Mouse (Mus musculus) limb, embryonic 14.5 days (tissue): Measurements from ENCODE around the gene Srsf4. TPM values are rescaled to one million over a fixed set of nuclear protein-coding genes. Genes with fewer than 3 reads are reported as not detected.

Source experiments
- ATAC-seq: fragments of 200-750 bp; cut with Nextera tagmentation; 2 replicates; pipeline ENCODE4 v1.8.0; 2017; ENCODE audit warnings: low read depth, moderate number of reproducible peaks, moderate TSS enrichment; ENCODE audit not compliant: low FRiP score
- DNase-seq: peaks from one replicate; pipeline ENCODE4 v3.0.0-alpha.2; 2015; ENCODE audit warnings: low spot score
- H3K27ac ChIP-seq: fragments of 300-500 bp; sonication (generic); replicated peaks from 2 replicates; pipeline ENCODE4 v1.5.1; 2014; ENCODE audit warnings: low read depth, mild to moderate bottlenecking, low read length, moderate library complexity, mixed read lengths
- H3K27me3 ChIP-seq: fragments of 300-500 bp; sonication (generic); 2 replicates; pipeline ENCODE4 v1.6.1; 2014; ENCODE audit warnings: low read length, mixed read lengths; ENCODE audit not compliant: control insufficient read depth, insufficient read depth
- H3K36me3 ChIP-seq: fragments of 300-500 bp; sonication (generic); 2 replicates; pipeline ENCODE4 v1.6.1; 2014; ENCODE audit warnings: mild to moderate bottlenecking, low read length, moderate library complexity, mixed read lengths; ENCODE audit not compliant: control insufficient read depth, insufficient read depth
- H3K4me1 ChIP-seq: fragments of 300-500 bp; sonication (generic); 2 replicates; pipeline ENCODE4 v1.6.1; 2014; ENCODE audit warnings: antibody characterized with exemption, low read length, mixed read lengths; ENCODE audit not compliant: control insufficient read depth, insufficient read depth
- H3K4me2 ChIP-seq: fragments of 300-500 bp; sonication (generic); replicated peaks from 2 replicates; pipeline ENCODE4 v1.6.1; 2014; ENCODE audit warnings: low read depth, mild to moderate bottlenecking, low read length, moderate library complexity; ENCODE audit not compliant: severe bottlenecking
- H3K4me3 ChIP-seq: fragments of 300-500 bp; sonication (generic); replicated peaks from 2 replicates; pipeline ENCODE4 v1.5.1; 2014; ENCODE audit warnings: low read length
- H3K9ac ChIP-seq: fragments of 300-500 bp; sonication (generic); 2 replicates; pipeline ENCODE4 v1.6.1; 2014; ENCODE audit warnings: mild to moderate bottlenecking, low read depth, low read length, moderate library complexity; ENCODE audit not compliant: severe bottlenecking
- H3K9me3 ChIP-seq: fragments of 300-500 bp; sonication (generic); 2 replicates; pipeline ENCODE4 v1.6.1; 2016; ENCODE audit warnings: low read length; ENCODE audit not compliant: control insufficient read depth
- POLR2A ChIP-seq: fragments of 200-500 bp; IDR thresholded peaks from 2 replicates; pipeline ENCODE4 v1.8.0; 2012; ENCODE audit warnings: inconsistent platforms, mild to moderate bottlenecking, moderate library complexity, borderline replicate concordance; ENCODE audit not compliant: insufficient read depth, insufficient read length; ENCODE audit errors: extremely low read depth
- WGBS: fragments of 180-500 bp; shearing (Covaris S2); extraction: QIAGEN DNeasy Blood & Tissue Kit; methylation state at CpG from one replicate; pipeline ENCODE4 v1.1.7; 2014; 5-methylcytosine and 5-hydroxymethylcytosine counted together
- polyA plus RNA-seq, 2 experiments: library from polyadenylated mRNA; depleted of rRNA in 1 of 2; stranded (reverse) in 1 of 2; unstranded in 1 of 2; fragments of >200 nt; fragmentation: Nextera tagmentation in 1 of 2; extraction: Ambion mirVana in 1 of 2; gene quantifications; 2 replicates each; pipeline versions ENCODE4 v1.2.1 to v1.2.3; 2012 to 2014

Gene Srsf4
- polyA plus RNA-seq, 2 experiments, result 97.7 to 113 TPM

DNA sequence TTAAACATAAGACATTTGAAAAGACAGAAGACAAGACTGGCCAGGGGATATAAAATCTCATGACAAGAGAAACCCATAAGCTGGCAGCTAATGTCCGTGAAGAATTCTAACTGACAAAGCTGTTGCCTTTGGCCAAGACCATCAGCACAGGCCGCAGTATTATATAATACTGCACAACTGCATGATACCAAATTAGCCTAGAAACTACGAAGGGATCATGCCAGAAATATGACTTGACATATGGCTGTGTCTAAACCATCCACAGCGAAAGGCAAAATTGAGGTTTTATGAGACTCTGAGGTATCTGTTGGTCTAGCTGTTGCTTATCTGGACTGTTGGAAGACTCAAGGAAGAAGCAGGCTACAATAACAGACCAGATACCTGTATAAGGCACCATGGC, 67.4 kb downstream of the Srsf4 start:
- Histone ChIP-seq H3K9me3 (no peaks in the 10 kb centered on the region), H3K4me2 (no peak overlapping the region), H3K27me3 (no peaks in the 10 kb centered on the region), H3K27ac (no peak overlapping the region), H3K9ac (no peak overlapping the region), H3K4me3 (no peak overlapping the region), H3K4me1 (peaks cover 4% of the 10 kb centered on the region; the same call in 1 of the 2 replicates), H3K36me3 (peaks cover 30% of the 10 kb centered on the region)
- 97% methylated on average over 4 of the region's 4 CpGs for WGBS
- ATAC-seq, result no peak
- DNase-seq, result no peak
- TF ChIP-seq POLR2A, result no peak

- TF ChIP-seq POLR2A, result no peak
- no peak overlapping the region for H3K4me3 ChIP-seq
- no peak overlapping the region for H3K9ac ChIP-seq
- no peaks in the 10 kb centered on the region for H3K4me1 ChIP-seq
- no peak for ATAC-seq
- no peak overlapping the region for H3K4me2 ChIP-seq
- DNase-seq, result no peak
- peaks cover 9% of the 10 kb centered on the region for H3K36me3 ChIP-seq
- H3K9me3 ChIP-seq, result no peaks in the 10 kb centered on the region
- H3K27ac ChIP-seq, result no peak overlapping the region
- no peaks in the 10 kb centered on the region for H3K27me3 ChIP-seq
- WGBS, result 87% methylated on average over 11 of the region's 11 CpGs
Observed at GRCm38 (mm10) chr4:131947848-131948247, 74.4 kb downstream of the Srsf4 start.

DNA sequence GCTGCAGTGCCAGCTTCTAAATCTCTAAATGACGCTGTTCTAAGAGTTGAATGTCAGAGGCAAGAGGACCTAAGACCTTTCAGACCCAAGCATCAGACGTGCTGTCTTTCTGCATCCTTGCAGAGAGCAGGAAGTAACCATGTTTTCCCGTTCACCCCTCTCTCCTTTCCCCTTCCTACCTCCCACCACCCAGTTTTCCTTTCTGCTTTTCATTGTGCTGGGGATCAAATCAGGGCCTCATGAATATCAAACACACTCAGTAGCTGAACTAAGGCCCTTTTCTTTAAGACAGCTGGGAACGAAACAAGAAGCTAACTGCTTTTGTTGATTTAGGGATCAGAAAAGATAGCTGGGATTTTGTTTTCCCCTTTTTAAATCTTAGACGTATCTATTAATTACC, 76.5 kb downstream of the Srsf4 start:
- no peak overlapping the region for H3K4me3 ChIP-seq
- DNase-seq, result no peak
- TF ChIP-seq POLR2A, result no peak
- H3K4me2 ChIP-seq, result no peak overlapping the region
- H3K9ac ChIP-seq, result no peak overlapping the region
- no peaks in the 10 kb centered on the region for H3K4me1 ChIP-seq
- H3K36me3 ChIP-seq, result peaks cover 8% of the 10 kb centered on the region
- ATAC-seq, result no peak
- no peaks in the 10 kb centered on the region for H3K9me3 ChIP-seq
- H3K27ac ChIP-seq, result no peak overlapping the region
- 57% methylated on average over 5 of the region's 5 CpGs for WGBS
- H3K27me3 ChIP-seq, result no peaks in the 10 kb centered on the region

GRCm38 (mm10) chr4:131950657-131951056, 77.2 kb downstream of the Srsf4 start:
- WGBS, result 86% methylated on average over 8 of the region's 8 CpGs
- Histone ChIP-seq H3K4me2 (no peak overlapping the region), H3K27ac (no peak overlapping the region), H3K4me1 (no peaks in the 10 kb centered on the region), H3K4me3 (no peak overlapping the region), H3K9me3 (no peaks in the 10 kb centered on the region), H3K27me3 (no peaks in the 10 kb centered on the region), H3K36me3 (peaks cover 12% of the 10 kb centered on the region), H3K9ac (no peak overlapping the region)
- DNase-seq, result no peak
- no peak for TF ChIP-seq POLR2A
- ATAC-seq, result no peak

Other genes starting within 250 kb of the Srsf4 start
- gene Ptpru, start 35.3 kb upstream of the Srsf4 start, polyA plus RNA-seq (2012; rRNA removed), result 22.5 and 28.7 TPM in 2 replicates
- 13.3 and 18.7 TPM in 2 replicates for gene Ptpru, start 35.3 kb upstream of the Srsf4 start, polyA plus RNA-seq (2014; fragmentation: Nextera tagmentation; extraction: Ambion mirVana)
- 36.6 and 41.6 TPM in 2 replicates for gene Mecr, start 30.1 kb upstream of the Srsf4 start, polyA plus RNA-seq (2012; rRNA removed)
- 38.2 and 39.4 TPM in 2 replicates for gene Mecr, start 30.1 kb upstream of the Srsf4 start, polyA plus RNA-seq (2014; fragmentation: Nextera tagmentation; extraction: Ambion mirVana)
- gene Tmem200b, start 48.2 kb downstream of the Srsf4 start, polyA plus RNA-seq (2012; rRNA removed), result 25.3 and 35.4 TPM in 2 replicates
- gene Tmem200b, start 48.2 kb downstream of the Srsf4 start, polyA plus RNA-seq (2014; fragmentation: Nextera tagmentation; extraction: Ambion mirVana), result 9.5 and 12.8 TPM in 2 replicates
- 0.08 and 0.12 TPM in 2 replicates for gene Gm10300, start 201.1 kb downstream of the Srsf4 start, polyA plus RNA-seq (2012; rRNA removed)
- 0.08 TPM in 1 of 2 replicates, not detected in the other for gene Gm10300, start 201.1 kb downstream of the Srsf4 start, polyA plus RNA-seq (2014; fragmentation: Nextera tagmentation; extraction: Ambion mirVana)
- gene Epb41, start 201.7 kb downstream of the Srsf4 start, polyA plus RNA-seq (2012; rRNA removed), result 60.6 and 61.3 TPM in 2 replicates
- gene Epb41, start 201.7 kb downstream of the Srsf4 start, polyA plus RNA-seq (2014; fragmentation: Nextera tagmentation; extraction: Ambion mirVana), result 76.0 and 76.4 TPM in 2 replicates